Mouse (Mus musculus): ENCODE measurements around the gene Tmc5.

- TF ChIP-seq CTCF (IDR thresholded peaks at IDR 0.05; ENCODE audit: low read depth) = 0 out of 2 replicates have a peak, but pooled peaks have one; percentile 12
- no peak for TF ChIP-seq EP300 (IDR thresholded peaks at IDR 0.05; ENCODE audit: low read depth)
Observed at GRCm38 (mm10) chr7:118676826-118677225, 79.7 kb downstream of the Tmc5 start.

Data from heart, postnatal 0 days (tissue).